Mouse (Mus musculus) forebrain, embryonic 10.5 days (tissue): ENCODE measurements around the gene Olfr885. TPM values are rescaled to one million over a fixed set of nuclear protein-coding genes. Genes with fewer than 3 reads are reported as not detected.

Source experiments
- DNase-seq: peaks from one replicate; pipeline ENCODE4 v3.0.0-alpha.2; 2017; ENCODE audit warnings: low spot score; ENCODE audit errors: extremely low spot score
- H3K27ac ChIP-seq: fragments of 300-500 bp; sonication (generic); 2 replicates; pipeline ENCODE4 v1.5.1; 2016; ENCODE audit warnings: mild to moderate bottlenecking
- H3K27me3 ChIP-seq: fragments of 300-500 bp; sonication (generic); 2 replicates; pipeline ENCODE4 v1.6.1; 2016; ENCODE audit warnings: mild to moderate bottlenecking; ENCODE audit not compliant: poor library complexity, severe bottlenecking
- H3K36me3 ChIP-seq: fragments of 300-500 bp; sonication (generic); replicated peaks from 2 replicates; pipeline ENCODE4 v1.6.1; 2016; ENCODE audit warnings: mild to moderate bottlenecking, moderate library complexity
- H3K4me1 ChIP-seq: fragments of 300-500 bp; sonication (generic); 2 replicates; pipeline ENCODE4 v1.6.1; 2016
- H3K4me3 ChIP-seq: fragments of 300-500 bp; sonication (generic); 2 replicates; pipeline ENCODE4 v1.5.1; 2016; ENCODE audit warnings: mild to moderate bottlenecking, moderate library complexity
- H3K9me3 ChIP-seq: fragments of 300-500 bp; sonication (generic); 2 replicates; pipeline ENCODE4 v1.6.1; 2016; ENCODE audit warnings: mild to moderate bottlenecking, moderate library complexity
- WGBS: fragments of 180-500 bp; shearing (Covaris S2); methylation state at CpG from one replicate; pipeline ENCODE4 v1.1.7; 2016; 5-methylcytosine and 5-hydroxymethylcytosine counted together
- polyA plus RNA-seq: library from polyadenylated mRNA; unstranded; fragments of >200 nt; fragmentation: Nextera tagmentation; extraction: Ambion mirVana; gene quantifications from 2 replicates; pipeline ENCODE4 v1.2.1, GENCODE M21; 2016

Olfr885 gene
- polyA plus RNA-seq = not detected in 2 replicates

DNA sequence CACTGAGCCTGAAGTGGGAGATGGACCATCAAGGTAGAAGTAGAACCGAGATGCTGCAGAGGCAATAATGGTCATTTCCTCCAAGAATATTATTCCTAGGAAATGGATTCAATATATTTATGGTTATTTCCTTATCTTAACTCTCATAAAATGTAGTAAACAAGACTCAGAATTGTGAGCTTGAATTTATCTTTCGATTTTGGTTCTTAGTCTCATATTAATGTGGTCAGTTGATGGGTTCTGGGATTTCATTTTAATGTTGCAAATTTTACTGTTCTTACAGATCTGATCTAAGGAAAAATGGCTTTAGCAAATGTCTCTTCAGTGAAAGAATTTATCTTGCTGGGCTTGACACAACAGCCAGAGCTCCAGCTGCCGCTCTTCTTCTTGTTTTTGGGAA, at the start of gene Olfr885:
Gene Olfr885 (plus strand): TSS at position 301 of the 400 bp plus-strand sequence.
- Histone ChIP-seq H3K4me3 (no peak within 1 kb of the TSS), H3K9me3 (no peaks in the 10 kb centered on the region), H3K27me3 (no peaks in the 10 kb centered on the region), H3K36me3 (no peaks in the 10 kb centered on the region), H3K27ac (no peak within 1 kb of the TSS), H3K4me1 (no peaks in the 10 kb centered on the region)
- 95% methylated on average over 3 of the region's 3 CpGs for WGBS
- no peak for DNase-seq

DNA sequence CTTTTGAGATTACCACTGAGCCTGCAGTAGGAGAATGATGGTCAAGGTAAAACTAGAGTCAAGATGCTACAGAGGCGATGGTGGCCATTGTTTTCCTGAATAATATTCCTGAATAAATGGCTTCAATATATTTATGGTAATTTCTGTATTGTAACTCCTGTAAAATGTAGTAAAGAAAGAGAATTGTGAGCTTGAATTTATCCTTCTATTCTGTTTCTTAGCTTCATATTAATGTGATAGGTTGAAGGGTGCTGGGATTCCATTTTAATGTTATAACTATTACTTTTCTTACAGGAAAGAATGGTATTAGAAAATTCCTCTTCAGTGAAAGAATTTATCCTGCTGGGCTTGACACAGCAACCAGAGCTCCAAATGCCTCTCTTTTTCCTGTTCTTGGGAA, 35.6 kb upstream of the Olfr885 start, which contains the start of gene Olfr883:
Gene Olfr883 (plus strand): TSS at position 301 of the 400 bp plus-strand sequence.
- WGBS = 82% methylated on average over 1 of the region's 1 CpGs
- H3K27me3 ChIP-seq = no peaks in the 10 kb centered on the region
- no peaks in the 10 kb centered on the region for H3K4me1 ChIP-seq
- no peaks in the 10 kb centered on the region for H3K36me3 ChIP-seq
- H3K4me3 ChIP-seq = no peak within 1 kb of the TSS
- H3K9me3 ChIP-seq = no peaks in the 10 kb centered on the region
- no peak for DNase-seq
- no peak within 1 kb of the TSS for H3K27ac ChIP-seq

DNA sequence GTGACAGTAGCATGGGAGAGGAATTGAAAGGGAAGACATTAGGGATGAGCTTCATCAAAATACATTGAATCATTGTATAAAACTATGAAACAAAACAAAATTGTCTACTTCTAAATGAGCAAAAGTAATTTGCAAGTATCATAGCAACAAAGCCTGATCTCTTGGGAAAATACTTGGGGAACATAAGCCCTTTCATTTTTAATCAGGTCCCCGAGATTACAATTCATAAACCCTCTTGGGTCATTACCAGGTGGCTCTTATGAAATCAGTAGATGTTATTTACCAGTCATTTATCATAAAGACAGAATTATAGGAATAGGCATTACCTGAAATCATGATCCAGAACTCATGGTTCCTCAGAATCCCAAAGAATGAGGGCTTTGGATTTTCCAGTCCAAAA, 14.9 kb upstream of the Olfr885 start, which contains the start of gene Olfr884:
Gene Olfr884 (plus strand): TSS at position 301 of the 400 bp plus-strand sequence.
- H3K4me1 ChIP-seq = no peaks in the 10 kb centered on the region
- no peak for DNase-seq
- 87% methylated on average over 1 of the region's 1 CpGs for WGBS

DNA sequence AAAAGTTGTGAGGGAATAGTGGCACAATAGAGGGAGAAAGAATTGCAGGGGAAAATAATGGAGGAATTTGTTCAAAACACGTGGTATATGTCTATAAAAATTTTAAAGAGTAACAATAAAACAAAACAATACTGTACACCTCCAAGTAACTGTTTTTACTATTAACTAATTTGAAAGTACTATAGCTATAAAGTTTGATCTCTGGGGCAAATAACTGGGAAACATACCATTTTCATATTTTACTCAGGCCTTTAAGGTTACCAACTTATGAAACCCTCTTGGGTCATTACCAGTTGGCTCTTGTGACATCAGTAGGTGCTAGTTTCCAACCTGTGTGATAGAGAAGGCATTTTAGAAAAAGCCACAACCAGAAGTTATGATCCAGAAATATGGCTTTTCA, 22.6 kb downstream of the Olfr885 start, which contains the start of gene Olfr887:
Gene Olfr887 (plus strand): TSS at position 301 of the 400 bp plus-strand sequence.
- 85% methylated on average over 1 of the region's 1 CpGs for WGBS
- DNase-seq = no peak
- H3K4me3 ChIP-seq = no peak within 1 kb of the TSS
- H3K9me3 ChIP-seq = no peaks in the 10 kb centered on the region
- H3K4me1 ChIP-seq = no peaks in the 10 kb centered on the region
- no peaks in the 10 kb centered on the region for H3K27me3 ChIP-seq
- H3K36me3 ChIP-seq = no peaks in the 10 kb centered on the region
- no peak within 1 kb of the TSS for H3K27ac ChIP-seq

More for the DNA sequence above, 14.9 kb upstream of the Olfr885 start, which contains the start of gene Olfr884:
- no peak within 1 kb of the TSS for H3K4me3 ChIP-seq
- no peaks in the 10 kb centered on the region for H3K36me3 ChIP-seq
- H3K27ac ChIP-seq = no peak within 1 kb of the TSS
- no peaks in the 10 kb centered on the region for H3K27me3 ChIP-seq
- no peaks in the 10 kb centered on the region for H3K9me3 ChIP-seq

DNA sequence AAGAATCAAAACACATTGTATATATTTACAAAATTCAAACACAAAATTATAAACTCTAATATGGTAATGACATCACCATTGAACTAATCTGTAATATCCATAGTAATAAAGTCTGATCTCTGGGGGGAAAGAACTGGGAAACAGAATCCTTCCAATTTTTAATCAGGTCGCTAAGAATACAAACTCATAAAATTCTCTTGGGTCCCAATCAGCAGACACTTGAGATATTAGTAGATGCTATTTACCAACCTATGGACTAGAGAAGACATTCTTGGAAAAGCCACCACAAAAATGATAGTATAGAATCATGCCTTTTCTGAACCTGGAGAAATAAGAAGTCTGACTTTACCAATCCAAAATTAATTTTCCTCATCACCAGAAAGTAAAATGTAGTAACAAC, 46.7 kb downstream of the Olfr885 start, which contains the start of gene Olfr888:
Gene Olfr888 (plus strand): TSS at position 301 of the 400 bp plus-strand sequence.
- 86% methylated on average over 1 of the region's 1 CpGs for WGBS
- H3K4me1 ChIP-seq = no peaks in the 10 kb centered on the region

More for the DNA sequence above, 46.7 kb downstream of the Olfr885 start, which contains the start of gene Olfr888:
- no peaks in the 10 kb centered on the region for H3K27me3 ChIP-seq
- no peak within 1 kb of the TSS for H3K27ac ChIP-seq
- no peak for DNase-seq
- no peaks in the 10 kb centered on the region for H3K9me3 ChIP-seq
- no peak within 1 kb of the TSS for H3K4me3 ChIP-seq
- H3K36me3 ChIP-seq = no peaks in the 10 kb centered on the region

Other genes with a start within 250 kb of the Olfr885 start
- gene Olfr877, start 207.1 kb upstream of the Olfr885 start, polyA plus RNA-seq = not detected in 2 replicates
- not detected in 2 replicates for gene Olfr145, start 164.6 kb upstream of the Olfr885 start, polyA plus RNA-seq
- not detected in 2 replicates for gene Olfr878, start 143.5 kb upstream of the Olfr885 start, polyA plus RNA-seq
- gene Olfr881, start 69.5 kb upstream of the Olfr885 start, polyA plus RNA-seq = not detected in 2 replicates
- not detected in 2 replicates for gene Olfr883, start 35.5 kb upstream of the Olfr885 start, polyA plus RNA-seq
- not detected in 2 replicates for gene Olfr884, start 14.8 kb upstream of the Olfr885 start, polyA plus RNA-seq
- gene Olfr887, start 22.8 kb downstream of the Olfr885 start, polyA plus RNA-seq = not detected in 2 replicates
- not detected in 2 replicates for gene Olfr888, start 46.8 kb downstream of the Olfr885 start, polyA plus RNA-seq
- 0.16 and 0.19 TPM in 2 replicates for gene Olfr889, start 53.9 kb downstream of the Olfr885 start, polyA plus RNA-seq
- not detected in 2 replicates for gene Olfr890, start 81.2 kb downstream of the Olfr885 start, polyA plus RNA-seq
- not detected in 2 replicates for gene Olfr891, start 119.5 kb downstream of the Olfr885 start, polyA plus RNA-seq
- not detected in 2 replicates for gene Olfr893, start 147.0 kb downstream of the Olfr885 start, polyA plus RNA-seq
- gene Olfr894, start 156.7 kb downstream of the Olfr885 start, polyA plus RNA-seq = not detected in 2 replicates
- not detected in 2 replicates for gene Olfr143, start 191.5 kb downstream of the Olfr885 start, polyA plus RNA-seq
- not detected in 2 replicates for gene Olfr895, start 206.5 kb downstream of the Olfr885 start, polyA plus RNA-seq
- gene Olfr896-ps1, start 229.8 kb downstream of the Olfr885 start, polyA plus RNA-seq = not detected in 2 replicates